Mouse (Mus musculus): ENCODE measurements at regions not wholly inside any gene's neighbourhood (a gene's known extent, or its start where the extent isn't known, plus 50 kb on each side); places are given as distances from the start of the nearest gene placed in this dataset.

- Histone ChIP-seq H3K9me3 (ENCODE audit: control insufficient read depth, low read length) (no peaks in the 10 kb centered on the region), H3K36me3 (ENCODE audit: control insufficient read depth, insufficient read depth, low read length) (no peaks in the 10 kb centered on the region), H3K9ac (ENCODE audit: low read depth, low read length) (no peak overlapping the region), H3K4me2 (ENCODE audit: low read length) (no peak overlapping the region), H3K27me3 (replicated peaks; ENCODE audit: control insufficient read depth, insufficient read depth, low read length) (no peaks in the 10 kb centered on the region), H3K4me1 (ENCODE audit: control insufficient read depth, insufficient read depth, low read depth, low read length) (no peaks in the 10 kb centered on the region), H3K27ac (ENCODE audit: low read depth, low read length) (no peak overlapping the region), H3K4me3 (ENCODE audit: low read length) (no peak overlapping the region)
- no peak for ATAC-seq
- WGBS = 100% methylated on average over 1 of the region's 1 CpGs
Measured at GRCm38 (mm10) chr14:110685247-110685646, 69.7 kb downstream of the Slitrk6 start.

- Histone ChIP-seq H3K4me2 (ENCODE audit: low read length) (no peak overlapping the region), H3K4me3 (ENCODE audit: low read length) (no peak overlapping the region), H3K4me1 (ENCODE audit: control insufficient read depth, insufficient read depth, low read depth, low read length) (no peaks in the 10 kb centered on the region), H3K9ac (ENCODE audit: low read depth, low read length) (no peak overlapping the region), H3K27ac (ENCODE audit: low read depth, low read length) (no peak overlapping the region), H3K36me3 (ENCODE audit: control insufficient read depth, insufficient read depth, low read length) (no peaks in the 10 kb centered on the region), H3K27me3 (replicated peaks; ENCODE audit: control insufficient read depth, insufficient read depth, low read length) (no peaks in the 10 kb centered on the region), H3K9me3 (ENCODE audit: control insufficient read depth, low read length) (no peaks in the 10 kb centered on the region)
- 95% methylated on average over 1 of the region's 1 CpGs for WGBS
- ATAC-seq = no peak
Measured at GRCm38 (mm10) chr14:110679741-110680140, 75.2 kb downstream of the Slitrk6 start.

GRCm38 (mm10) chr14:110665712-110666111 lies 89.2 kb downstream of the Slitrk6 start:
- H3K4me1 ChIP-seq (ENCODE audit: control insufficient read depth, insufficient read depth, low read depth, low read length) = no peaks in the 10 kb centered on the region
- no peak for ATAC-seq
- H3K27ac ChIP-seq (ENCODE audit: low read depth, low read length) = no peak overlapping the region
- no peak overlapping the region for H3K4me3 ChIP-seq (ENCODE audit: low read length)
- WGBS = 87% methylated on average over 1 of the region's 1 CpGs
- H3K4me2 ChIP-seq (ENCODE audit: low read length) = no peak overlapping the region
- no peaks in the 10 kb centered on the region for H3K36me3 ChIP-seq (ENCODE audit: control insufficient read depth, insufficient read depth, low read length)
- H3K9me3 ChIP-seq (ENCODE audit: control insufficient read depth, low read length) = no peaks in the 10 kb centered on the region
- no peak overlapping the region for H3K9ac ChIP-seq (ENCODE audit: low read depth, low read length)
- H3K27me3 ChIP-seq (replicated peaks; ENCODE audit: control insufficient read depth, insufficient read depth, low read length) = no peaks in the 10 kb centered on the region

- H3K4me3 ChIP-seq (ENCODE audit: low read length) = no peak overlapping the region
- H3K4me2 ChIP-seq (ENCODE audit: low read length) = no peak overlapping the region
- H3K9ac ChIP-seq (ENCODE audit: low read depth, low read length) = no peak overlapping the region
- no peak for ATAC-seq
- no peaks in the 10 kb centered on the region for H3K27me3 ChIP-seq (replicated peaks; ENCODE audit: control insufficient read depth, insufficient read depth, low read length)
- WGBS = 67% methylated on average over 2 of the region's 2 CpGs
- no peak overlapping the region for H3K27ac ChIP-seq (ENCODE audit: low read depth, low read length)
- H3K4me1 ChIP-seq (ENCODE audit: control insufficient read depth, insufficient read depth, low read depth, low read length) = no peaks in the 10 kb centered on the region
- no peaks in the 10 kb centered on the region for H3K9me3 ChIP-seq (ENCODE audit: control insufficient read depth, low read length)
- no peaks in the 10 kb centered on the region for H3K36me3 ChIP-seq (ENCODE audit: control insufficient read depth, insufficient read depth, low read length)
Measured at GRCm38 (mm10) chr14:110663231-110663630, 91.7 kb downstream of the Slitrk6 start.

- no peak overlapping the region for H3K4me3 ChIP-seq (ENCODE audit: low read length)
- WGBS = 69% methylated on average over 3 of the region's 3 CpGs
- H3K27me3 ChIP-seq (replicated peaks; ENCODE audit: control insufficient read depth, insufficient read depth, low read length) = no peaks in the 10 kb centered on the region
- no peak overlapping the region for H3K9ac ChIP-seq (ENCODE audit: low read depth, low read length)
- H3K4me1 ChIP-seq (ENCODE audit: control insufficient read depth, insufficient read depth, low read depth, low read length) = no peaks in the 10 kb centered on the region
- H3K4me2 ChIP-seq (ENCODE audit: low read length) = no peak overlapping the region
- no peaks in the 10 kb centered on the region for H3K36me3 ChIP-seq (ENCODE audit: control insufficient read depth, insufficient read depth, low read length)
- peak; percentile 91 for ATAC-seq
- H3K27ac ChIP-seq (ENCODE audit: low read depth, low read length) = no peak overlapping the region
- no peaks in the 10 kb centered on the region for H3K9me3 ChIP-seq (ENCODE audit: control insufficient read depth, low read length)
Measured at GRCm38 (mm10) chr14:110634147-110634546, 120.8 kb downstream of the Slitrk6 start.

- Histone ChIP-seq H3K9me3 (ENCODE audit: control insufficient read depth, low read length) (no peaks in the 10 kb centered on the region), H3K4me2 (ENCODE audit: low read length) (no peak overlapping the region), H3K36me3 (ENCODE audit: control insufficient read depth, insufficient read depth, low read length) (no peaks in the 10 kb centered on the region), H3K9ac (ENCODE audit: low read depth, low read length) (no peak overlapping the region), H3K4me1 (ENCODE audit: control insufficient read depth, insufficient read depth, low read depth, low read length) (no peaks in the 10 kb centered on the region), H3K27ac (ENCODE audit: low read depth, low read length) (no peak overlapping the region), H3K27me3 (replicated peaks; ENCODE audit: control insufficient read depth, insufficient read depth, low read length) (no peaks in the 10 kb centered on the region), H3K4me3 (ENCODE audit: low read length) (no peak overlapping the region)
- WGBS = 46% methylated on average over 2 of the region's 2 CpGs
- no peak for ATAC-seq
Measured at GRCm38 (mm10) chr14:110623716-110624115, 131.2 kb downstream of the Slitrk6 start.

GRCm38 (mm10) chr14:110618496-110618920 lies 136.4 kb downstream of the Slitrk6 start:
- H3K9me3 ChIP-seq (ENCODE audit: control insufficient read depth, low read length) = no peaks in the 10 kb centered on the region
- 70% methylated on average over 3 of the region's 3 CpGs for WGBS
- H3K27me3 ChIP-seq (replicated peaks; ENCODE audit: control insufficient read depth, insufficient read depth, low read length) = no peaks in the 10 kb centered on the region
- H3K36me3 ChIP-seq (ENCODE audit: control insufficient read depth, insufficient read depth, low read length) = no peaks in the 10 kb centered on the region
- no peak overlapping the region for H3K4me3 ChIP-seq (ENCODE audit: low read length)
- no peak overlapping the region for H3K27ac ChIP-seq (ENCODE audit: low read depth, low read length)
- no peak overlapping the region for H3K4me2 ChIP-seq (ENCODE audit: low read length)
- H3K9ac ChIP-seq (ENCODE audit: low read depth, low read length) = no peak overlapping the region
- no peaks in the 10 kb centered on the region for H3K4me1 ChIP-seq (ENCODE audit: control insufficient read depth, insufficient read depth, low read depth, low read length)
- no peak for ATAC-seq

GRCm38 (mm10) chr14:110616447-110616846 lies 138.5 kb downstream of the Slitrk6 start:
- H3K27me3 ChIP-seq (replicated peaks; ENCODE audit: control insufficient read depth, insufficient read depth, low read length) = no peaks in the 10 kb centered on the region
- H3K36me3 ChIP-seq (ENCODE audit: control insufficient read depth, insufficient read depth, low read length) = no peaks in the 10 kb centered on the region
- H3K9me3 ChIP-seq (ENCODE audit: control insufficient read depth, low read length) = no peaks in the 10 kb centered on the region
- H3K9ac ChIP-seq (ENCODE audit: low read depth, low read length) = no peak overlapping the region
- H3K27ac ChIP-seq (ENCODE audit: low read depth, low read length) = no peak overlapping the region
- H3K4me1 ChIP-seq (ENCODE audit: control insufficient read depth, insufficient read depth, low read depth, low read length) = no peaks in the 10 kb centered on the region
- 84% methylated on average over 1 of the region's 1 CpGs for WGBS
- H3K4me3 ChIP-seq (ENCODE audit: low read length) = no peak overlapping the region
- no peak overlapping the region for H3K4me2 ChIP-seq (ENCODE audit: low read length)
- no peak for ATAC-seq

GRCm38 (mm10) chr14:110580311-110580710 lies 174.6 kb downstream of the Slitrk6 start:
- H3K27me3 ChIP-seq (replicated peaks; ENCODE audit: control insufficient read depth, insufficient read depth, low read length) = no peaks in the 10 kb centered on the region
- no peaks in the 10 kb centered on the region for H3K36me3 ChIP-seq (ENCODE audit: control insufficient read depth, insufficient read depth, low read length)
- H3K9ac ChIP-seq (ENCODE audit: low read depth, low read length) = no peak overlapping the region
- WGBS = 77% methylated on average over 3 of the region's 3 CpGs
- ATAC-seq = no peak
- no peak overlapping the region for H3K4me3 ChIP-seq (ENCODE audit: low read length)
- no peaks in the 10 kb centered on the region for H3K9me3 ChIP-seq (ENCODE audit: control insufficient read depth, low read length)
- H3K4me2 ChIP-seq (ENCODE audit: low read length) = no peak overlapping the region
- H3K27ac ChIP-seq (ENCODE audit: low read depth, low read length) = no peak overlapping the region
- H3K4me1 ChIP-seq (ENCODE audit: control insufficient read depth, insufficient read depth, low read depth, low read length) = no peaks in the 10 kb centered on the region

GRCm38 (mm10) chr14:110570717-110571116 lies 184.2 kb downstream of the Slitrk6 start:
- Histone ChIP-seq H3K4me1 (ENCODE audit: control insufficient read depth, insufficient read depth, low read depth, low read length) (no peaks in the 10 kb centered on the region), H3K4me3 (ENCODE audit: low read length) (no peak overlapping the region), H3K4me2 (ENCODE audit: low read length) (no peak overlapping the region), H3K9me3 (ENCODE audit: control insufficient read depth, low read length) (peaks cover 2% of the 10 kb centered on the region; the same call in 1 of the 2 replicates), H3K9ac (ENCODE audit: low read depth, low read length) (no peak overlapping the region), H3K36me3 (ENCODE audit: control insufficient read depth, insufficient read depth, low read length) (no peaks in the 10 kb centered on the region), H3K27me3 (replicated peaks; ENCODE audit: control insufficient read depth, insufficient read depth, low read length) (no peaks in the 10 kb centered on the region), H3K27ac (ENCODE audit: low read depth, low read length) (no peak overlapping the region)
- 100% methylated on average over 2 of the region's 2 CpGs for WGBS
- ATAC-seq = no peak

Data from hindbrain, embryonic 16.5 days (tissue).